Mouse (Mus musculus): ENCODE measurements at regions not wholly inside any gene's neighbourhood (a gene's known extent, or its start where the extent isn't known, plus 50 kb on each side); places are given as distances from the start of the nearest gene placed in this dataset.

DNA sequence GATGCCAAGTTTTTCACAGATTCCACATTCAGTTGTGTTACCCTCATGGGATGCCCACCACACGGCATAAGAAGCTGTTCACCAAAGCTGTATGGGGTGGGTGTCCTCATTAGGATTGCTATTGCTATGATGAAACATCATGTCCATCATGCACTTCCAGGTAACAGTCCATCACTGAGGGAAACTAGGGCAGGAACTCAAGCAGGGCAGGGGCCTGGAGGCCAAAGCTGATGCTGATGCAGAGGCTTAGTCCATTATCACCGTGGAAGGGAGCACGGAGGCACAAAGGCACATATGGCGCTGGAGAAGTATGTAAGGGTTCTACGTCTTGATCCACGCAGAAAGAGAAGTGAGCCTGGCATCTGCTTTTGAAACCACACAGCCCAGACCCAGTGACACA is 97.4 kb upstream of the Jade1 start:
- TF ChIP-seq USF2 (conservative IDR thresholded peaks at IDR 0.05; ENCODE audit: low read depth, low read length) = no peak
- no peak for TF ChIP-seq NELFE (IDR thresholded peaks at IDR 0.05; ENCODE audit: low read depth, low read length)
- TF ChIP-seq CTCF (conservative IDR thresholded peaks at IDR 0.05 in 1 of 2, IDR thresholded peaks at IDR 0.05 in 1 of 2; ENCODE audit: low read depth in 2 of 2, low read length in 2 of 2) = no peak

Data from CH12.LX (cell line).